Mouse (Mus musculus): ENCODE measurements around the gene Hoxc9. TPM values are rescaled to one million over a fixed set of nuclear protein-coding genes. Genes with fewer than 3 reads are reported as not detected.

Gene Hoxc9
- total RNA-seq, 2 experiments from 2014 or later = not detected

GRCm38 (mm10) chr15:102976631-102977422 lies 588 bp downstream of the Hoxc9 start:
- DNase-seq (ENCODE audit: extremely low spot score in 1 of 2, low spot score in 1 of 2) = no peak

GRCm38 (mm10) chr15:102977423-102977974 lies 1.3 kb downstream of the Hoxc9 start:
- no peak for DNase-seq (ENCODE audit: extremely low spot score in 1 of 2, low spot score in 1 of 2)

GRCm38 (mm10) chr15:102978615-102979515 lies 2.6 kb downstream of the Hoxc9 start:
- no peak for DNase-seq (ENCODE audit: extremely low spot score in 1 of 2, low spot score in 1 of 2)

- DNase-seq (ENCODE audit: extremely low spot score in 1 of 2, low spot score in 1 of 2) = no peak
Measured at GRCm38 (mm10) chr15:102979936-102980335, 3.7 kb downstream of the Hoxc9 start.

- no peak for DNase-seq (ENCODE audit: extremely low spot score in 1 of 2, low spot score in 1 of 2)
Measured at GRCm38 (mm10) chr15:102980352-102980751, 4.1 kb downstream of the Hoxc9 start.

GRCm38 (mm10) chr15:102980912-102981311 lies 4.7 kb downstream of the Hoxc9 start:
- no peak for DNase-seq (ENCODE audit: extremely low spot score in 1 of 2, low spot score in 1 of 2)

GRCm38 (mm10) chr15:102981379-102982288 lies 5.4 kb downstream of the Hoxc9 start:
- no peak for DNase-seq (ENCODE audit: extremely low spot score in 1 of 2, low spot score in 1 of 2)

GRCm38 (mm10) chr15:102983716-102984115 lies 7.5 kb downstream of the Hoxc9 start:
- DNase-seq (ENCODE audit: extremely low spot score in 1 of 2, low spot score in 1 of 2) = no peak

GRCm38 (mm10) chr15:102984521-102984920 lies 8.3 kb downstream of the Hoxc9 start:
- DNase-seq (ENCODE audit: extremely low spot score in 1 of 2, low spot score in 1 of 2) = no peak

- DNase-seq (ENCODE audit: extremely low spot score in 1 of 2, low spot score in 1 of 2) = no peak
Measured at GRCm38 (mm10) chr15:102984925-102985324, 8.7 kb downstream of the Hoxc9 start.

- DNase-seq (ENCODE audit: extremely low spot score in 1 of 2, low spot score in 1 of 2) = peak; percentile 79 to 94
Measured at GRCm38 (mm10) chr15:102987124-102987833, 11.0 kb downstream of the Hoxc9 start.

- no peak for DNase-seq (ENCODE audit: extremely low spot score in 1 of 2, low spot score in 1 of 2)
Measured at GRCm38 (mm10) chr15:102988078-102988477, 11.8 kb downstream of the Hoxc9 start.

- DNase-seq (ENCODE audit: extremely low spot score in 1 of 2, low spot score in 1 of 2) = no peak
Measured at GRCm38 (mm10) chr15:102990461-102991397, 14.5 kb downstream of the Hoxc9 start, which contains the start of gene Hoxc8. Gene Hoxc8 (plus strand): TSS chr15:102990607.

- DNase-seq (ENCODE audit: extremely low spot score in 1 of 2, low spot score in 1 of 2) = no peak
Measured at GRCm38 (mm10) chr15:102991782-102992181, 15.5 kb downstream of the Hoxc9 start.

GRCm38 (mm10) chr15:102992206-102992605 lies 16.0 kb downstream of the Hoxc9 start:
- DNase-seq (ENCODE audit: extremely low spot score in 1 of 2, low spot score in 1 of 2) = no peak

GRCm38 (mm10) chr15:102992863-102993262 lies 16.6 kb downstream of the Hoxc9 start:
- DNase-seq (ENCODE audit: extremely low spot score in 1 of 2, low spot score in 1 of 2) = no peak

GRCm38 (mm10) chr15:102996548-102996947 lies 20.3 kb downstream of the Hoxc9 start:
- no peak for DNase-seq (ENCODE audit: extremely low spot score in 1 of 2, low spot score in 1 of 2)

- no peak for DNase-seq (ENCODE audit: extremely low spot score in 1 of 2, low spot score in 1 of 2)
Measured at GRCm38 (mm10) chr15:102997431-102997830, 21.2 kb downstream of the Hoxc9 start.
